Mouse (Mus musculus): ENCODE measurements around the gene Fam189b. TPM values are rescaled to one million over a fixed set of nuclear protein-coding genes. Genes with fewer than 3 reads are reported as not detected.

Fam189b gene
- total and polyA plus RNA-seq, 3 experiments, result 1.1 to 8.4 (median 2.2) TPM

DNA sequence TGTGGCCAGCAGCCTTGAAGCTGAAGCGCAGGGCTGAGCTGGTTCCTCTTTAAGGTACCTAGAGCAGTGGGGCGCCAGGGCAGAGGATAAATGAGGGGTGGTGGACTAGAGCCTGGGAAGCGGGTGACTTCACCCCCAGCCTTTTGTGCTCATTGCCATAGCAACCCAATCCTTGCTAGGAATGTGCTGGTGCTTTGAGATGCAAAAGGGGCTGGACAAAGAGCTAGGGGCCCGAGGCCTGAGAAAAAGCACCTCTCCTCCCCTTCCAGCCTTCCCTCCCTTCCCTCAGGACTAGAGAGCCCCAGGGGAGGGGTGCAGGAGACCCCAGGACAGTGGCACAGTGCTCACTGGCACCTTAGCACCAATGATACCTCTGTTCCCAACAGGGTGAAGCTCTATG lies 43.0 kb downstream of the Fam189b start:
- H3K27ac ChIP-seq (ENCODE audit: insufficient read depth, low read depth), result no peak overlapping the region
- in situ Hi-C loops (cut with MboI; ENCODE audit: low pct_ligation_motif_present, low pct_unique_long_range_greater_than_20kb, low sequenced_read_pairs) (no loop called here), dilution Hi-C loops (cut with MboI; ENCODE audit: extremely low pct_ligation_motif_present, extremely low pct_unique_long_range_greater_than_20kb, low sequenced_read_pairs) (no loop called here)
- no peaks in the 10 kb centered on the region for H3K79me2 ChIP-seq (replicated peaks; ENCODE audit: control insufficient read depth, extremely low read depth, insufficient read depth, poor library complexity, severe bottlenecking)
- no peaks in the 10 kb centered on the region for H3K9me3 ChIP-seq (replicated peaks; ENCODE audit: low read length)
- no peaks in the 10 kb centered on the region for H3K27me3 ChIP-seq (replicated peaks)
- no peak overlapping the region for H3K4me2 ChIP-seq (ENCODE audit: insufficient read depth, low read depth, poor library complexity, severe bottlenecking)
- TF ChIP-seq CHD1 (IDR thresholded peaks at IDR 0.05; ENCODE audit: low read depth, low read length) (no peak), ZC3H11A (IDR thresholded peaks at IDR 0.05; ENCODE audit: low read depth, low read length) (no peak), ETS1 (conservative IDR thresholded peaks at IDR 0.05; ENCODE audit: low read depth, low read length) (no peak), MAZ (IDR thresholded peaks at IDR 0.05; ENCODE audit: low read depth, low read length) (no peak), KAT2A (IDR thresholded peaks at IDR 0.05; ENCODE audit: insufficient replicate concordance, low read length) (no peak), USF2 (conservative IDR thresholded peaks at IDR 0.05; ENCODE audit: low read depth, low read length) (no peak)
- H3K9ac ChIP-seq (ENCODE audit: insufficient read depth, low read depth), result no peak overlapping the region
- no peak for DNase-seq (ENCODE audit: extremely low read depth)
- H3K4me3 ChIP-seq (replicated peaks in 1 of 3; ENCODE audit: low read depth in 2 of 3, low read length in 2 of 3, poor library complexity in 1 of 3), result no peak overlapping the region
- peaks cover 0 to 24% of the 10 kb centered on the region in 2 experiments for H3K36me3 ChIP-seq (replicated peaks in 1 of 2; ENCODE audit: control insufficient read depth in 1 of 2, insufficient read depth in 1 of 2, low read length in 1 of 2)
- peaks cover 2 to 18% of the 10 kb centered on the region in 2 experiments; a peak in 3 of 4 replicates for H3K4me1 ChIP-seq (ENCODE audit: control insufficient read depth in 1 of 2, insufficient read depth in 2 of 2)

DNA sequence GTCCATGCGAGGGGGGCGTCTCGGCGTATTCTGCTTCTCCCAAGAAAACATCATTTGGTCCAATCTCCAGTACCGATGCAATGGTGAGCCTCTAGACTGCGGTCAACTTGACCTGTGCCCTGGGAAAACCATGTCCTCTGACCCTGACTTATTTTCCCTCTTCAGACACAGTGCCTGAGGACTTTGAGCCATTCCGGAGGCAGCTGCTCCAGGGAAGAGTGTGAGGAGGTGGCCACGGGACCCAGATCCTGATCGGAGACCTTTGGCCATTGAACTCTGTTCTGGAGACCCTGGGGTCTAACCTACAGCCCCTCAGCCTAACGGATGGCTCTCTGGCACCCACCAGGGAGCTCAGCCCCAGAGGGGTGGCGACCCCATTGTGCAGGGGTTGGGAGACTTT lies 43.4 kb downstream of the Fam189b start:
- TF ChIP-seq CHD2 (IDR thresholded peaks at IDR 0.05; ENCODE audit: low read length) (no peak), HCFC1 (IDR thresholded peaks at IDR 0.05; ENCODE audit: low read depth, low read length) (no peak), UBTF (IDR thresholded peaks at IDR 0.05; ENCODE audit: low read depth, low read length) (no peak), NELFE (IDR thresholded peaks at IDR 0.05; ENCODE audit: low read depth, low read length) (no peak), CHD1 (IDR thresholded peaks at IDR 0.05; ENCODE audit: low read depth, low read length) (no peak), RCOR1 (conservative IDR thresholded peaks at IDR 0.05; ENCODE audit: low read depth, low read length) (no peak), MAZ (IDR thresholded peaks at IDR 0.05; ENCODE audit: low read depth, low read length) (no peak), SIN3A (IDR thresholded peaks at IDR 0.05; ENCODE audit: low read length) (no peak)
- H3K27ac ChIP-seq (ENCODE audit: insufficient read depth, low read depth), result no peak overlapping the region
- H3K9me3 ChIP-seq (replicated peaks; ENCODE audit: low read length), result no peaks in the 10 kb centered on the region
- no peak for DNase-seq (ENCODE audit: extremely low read depth)
- in situ Hi-C loops (cut with MboI; ENCODE audit: low pct_ligation_motif_present, low pct_unique_long_range_greater_than_20kb, low sequenced_read_pairs) (no loop called here), dilution Hi-C loops (cut with MboI; ENCODE audit: extremely low pct_ligation_motif_present, extremely low pct_unique_long_range_greater_than_20kb, low sequenced_read_pairs) (no loop called here)
- H3K36me3 ChIP-seq (replicated peaks in 1 of 2; ENCODE audit: control insufficient read depth in 1 of 2, insufficient read depth in 1 of 2, low read length in 1 of 2), result peaks cover 0 to 22% of the 10 kb centered on the region in 2 experiments
- H3K27me3 ChIP-seq (replicated peaks), result no peaks in the 10 kb centered on the region
- H3K9ac ChIP-seq (ENCODE audit: insufficient read depth, low read depth), result no peak overlapping the region
- H3K79me2 ChIP-seq (replicated peaks; ENCODE audit: control insufficient read depth, extremely low read depth, insufficient read depth, poor library complexity, severe bottlenecking), result no peaks in the 10 kb centered on the region
- H3K4me1 ChIP-seq (ENCODE audit: control insufficient read depth in 1 of 2, insufficient read depth in 2 of 2), result peaks cover 3 to 22% of the 10 kb centered on the region in 2 experiments
- no peak overlapping the region for H3K4me3 ChIP-seq (replicated peaks in 1 of 3; ENCODE audit: low read depth in 2 of 3, low read length in 2 of 3, poor library complexity in 1 of 3)
- H3K4me2 ChIP-seq (ENCODE audit: insufficient read depth, low read depth, poor library complexity, severe bottlenecking), result no peak overlapping the region

DNA sequence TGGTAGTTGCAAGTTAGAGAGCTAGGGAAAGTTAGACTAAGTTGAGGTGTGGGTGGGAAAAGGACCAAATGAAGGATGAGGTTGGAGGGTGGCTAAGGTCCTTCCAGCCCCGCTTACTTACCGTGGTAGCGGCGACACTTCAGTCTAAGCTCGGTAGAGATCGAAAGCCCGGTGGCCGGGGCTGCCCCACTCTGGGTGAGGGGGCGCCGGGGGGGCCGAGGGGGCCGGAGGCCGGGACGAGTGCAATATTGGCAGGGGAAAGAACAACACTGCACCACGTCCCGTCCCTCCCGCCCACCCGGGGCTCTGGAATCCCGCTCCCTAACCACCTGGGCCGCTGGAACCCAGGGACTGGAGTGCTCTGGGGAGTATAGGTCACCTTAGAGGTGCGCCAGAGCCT lies 44.0 kb downstream of the Fam189b start, which contains the start of gene Mtx1:
Mtx1 (minus strand) TSS at position 189 of the 400 bp plus-strand sequence.
- Histone ChIP-seq H3K36me3 (replicated peaks in 1 of 2; ENCODE audit: control insufficient read depth in 1 of 2, insufficient read depth in 1 of 2, low read length in 1 of 2) (peaks cover 0 to 21% of the 10 kb centered on the region in 2 experiments), H3K4me2 (ENCODE audit: insufficient read depth, low read depth, poor library complexity, severe bottlenecking) (peak within 1 kb of the TSS; percentile 7; the same call in 1 of the 2 replicates), H3K9ac (ENCODE audit: insufficient read depth, low read depth) (no peak within 1 kb of the TSS), H3K4me1 (ENCODE audit: control insufficient read depth in 1 of 2, insufficient read depth in 2 of 2) (peaks cover 8 to 27% of the 10 kb centered on the region in 2 experiments), H3K27ac (ENCODE audit: insufficient read depth, low read depth) (no peak within 1 kb of the TSS), H3K9me3 (replicated peaks; ENCODE audit: low read length) (no peaks in the 10 kb centered on the region), H3K27me3 (replicated peaks) (no peaks in the 10 kb centered on the region), H3K79me2 (replicated peaks; ENCODE audit: control insufficient read depth, extremely low read depth, insufficient read depth, poor library complexity, severe bottlenecking) (no peaks in the 10 kb centered on the region), H3K4me3 (replicated peaks in 1 of 3; ENCODE audit: low read depth in 2 of 3, low read length in 2 of 3, poor library complexity in 1 of 3) (no peak within 1 kb of the TSS)
- dilution Hi-C loops (cut with MboI; ENCODE audit: extremely low pct_ligation_motif_present, extremely low pct_unique_long_range_greater_than_20kb, low sequenced_read_pairs) (no loop called here), in situ Hi-C loops (cut with MboI; ENCODE audit: low pct_ligation_motif_present, low pct_unique_long_range_greater_than_20kb, low sequenced_read_pairs) (no loop called here)
- no peak for DNase-seq (ENCODE audit: extremely low read depth)
- TF ChIP-seq SIN3A (IDR thresholded peaks at IDR 0.05; ENCODE audit: low read length) (no peak), HCFC1 (IDR thresholded peaks at IDR 0.05; ENCODE audit: low read depth, low read length) (no peak), TBP (conservative IDR thresholded peaks at IDR 0.05; ENCODE audit: low read depth, low read length) (no peak), ZMIZ1 (IDR thresholded peaks at IDR 0.05; ENCODE audit: low read depth, low read length) (no peak), ELF1 (IDR thresholded peaks at IDR 0.05; ENCODE audit: low read depth, low read length) (no peak), MXI1 (IDR thresholded peaks at IDR 0.05; ENCODE audit: low read depth, low read length) (no peak), JUN (IDR thresholded peaks at IDR 0.05; ENCODE audit: insufficient read depth, low read depth, low read length) (no peak), RCOR1 (conservative IDR thresholded peaks at IDR 0.05; ENCODE audit: low read depth, low read length) (no peak), ZC3H11A (IDR thresholded peaks at IDR 0.05; ENCODE audit: low read depth, low read length) (no peak), POLR2A (IDR thresholded peaks at IDR 0.05; ENCODE audit: low read depth, low read length) (no peak), UBTF (IDR thresholded peaks at IDR 0.05; ENCODE audit: low read depth, low read length) (no peak), ZKSCAN1 (IDR thresholded peaks at IDR 0.05; ENCODE audit: borderline replicate concordance, low read depth, low read length) (no peak), GABPA (IDR thresholded peaks at IDR 0.05; ENCODE audit: insufficient replicate concordance, low read depth, low read length) (no peak), KAT2A (IDR thresholded peaks at IDR 0.05; ENCODE audit: insufficient replicate concordance, low read length) (no peak), POLR2AphosphoS2 (IDR thresholded peaks at IDR 0.05; ENCODE audit: low read depth, low read length) (no peak), PAX5 (IDR thresholded peaks at IDR 0.05; ENCODE audit: low read length) (no peak), IRF4 (IDR thresholded peaks at IDR 0.05; ENCODE audit: low read depth, low read length) (no peak)
